In the genomic region with DNA sequence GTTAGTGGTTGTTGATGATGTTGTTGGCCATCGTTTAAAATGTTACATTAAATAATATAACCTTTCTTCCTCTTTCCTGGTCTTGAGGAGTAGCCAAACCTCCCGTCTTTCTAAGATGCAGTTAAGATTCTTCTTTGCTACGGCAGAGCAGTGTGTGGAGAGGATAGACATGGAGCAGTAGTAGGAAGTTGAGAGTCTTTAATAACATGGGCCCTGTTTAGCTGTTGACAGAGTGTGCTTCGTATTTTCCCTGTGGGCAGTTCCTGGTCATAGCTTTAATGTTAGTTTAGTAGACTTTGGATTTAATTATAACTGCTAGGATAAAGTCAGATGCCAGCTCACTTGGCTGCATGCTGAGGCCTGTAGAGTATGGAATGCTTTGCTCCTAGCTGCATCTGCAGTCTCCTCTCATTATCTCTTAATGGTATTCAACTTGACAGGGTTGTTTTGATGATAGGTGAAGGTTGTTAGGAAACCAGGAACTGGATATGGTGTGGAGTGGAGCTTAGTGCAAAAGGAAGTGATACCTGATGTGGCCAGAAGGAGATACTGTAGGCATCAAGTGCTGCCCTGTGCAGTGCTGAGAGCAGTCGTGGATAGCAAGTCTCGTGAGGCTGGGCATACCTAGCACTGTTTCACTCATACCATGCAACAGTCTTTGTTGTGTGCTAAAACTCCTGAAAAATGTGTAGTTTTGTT, we compare ENCODE assay signal across 8 mouse cellular contexts.
DNase-seq lines count a peak whose midpoint lies in the region; ATAC-seq and TF ChIP-seq lines count a peak whose summit lies in the region.
"Had no signal": no experiment of that assay in that cellular context is flagged by ENCODE, and none has a peak within 500 bp of the region (broad histone marks: within the 10 kb centered on the region; RNA-seq: fewer than 3 reads in every experiment).

No protein-coding gene starts in this region.

- 46% methylated on average over 6 of the region's 6 CpGs for WGBS in thymus, adult 2 months
- WGBS in embryonic facial prominence, embryonic 15.5 days = 39% methylated on average over 6 of the region's 6 CpGs
- WGBS in liver, postnatal 0 days (ENCODE audit: insufficient replicate concordance) = 38% methylated on average over 6 of the region's 6 CpGs

- H3K27me3 ChIP-seq in thymus, adult 2 months (ENCODE audit: control insufficient read depth, insufficient read depth, low read length) = no peaks in the 10 kb centered on the region
- no peaks in the 10 kb centered on the region for H3K27me3 ChIP-seq in embryonic facial prominence, embryonic 15.5 days
- no peaks in the 10 kb centered on the region for H3K27me3 ChIP-seq in liver, postnatal 0 days (ENCODE audit: insufficient read depth, low read length)
- H3K27me3 ChIP-seq: lung, embryonic 15.5 days had no signal

- H3K4me1 ChIP-seq in thymus, adult 2 months (replicated peaks; ENCODE audit: control insufficient read depth, insufficient read depth, low read length) = peaks cover 2% of the 10 kb centered on the region; the same call in 1 of the 2 replicates
- H3K4me1 ChIP-seq in embryonic facial prominence, embryonic 15.5 days = peaks cover 24% of the 10 kb centered on the region
- peaks cover 10% of the 10 kb centered on the region for H3K4me1 ChIP-seq in liver, postnatal 0 days (ENCODE audit: insufficient read depth)

- intact Hi-C loops in left cerebral cortex, postnatal 4 days (cut with DNase I) = no loop called here

- H3K27ac ChIP-seq in thymus, adult 2 months (ENCODE audit: control insufficient read depth, insufficient read depth, low read length) = no peak overlapping the region
- peak overlapping the region; percentile 13; the same call in 1 of the 2 replicates for H3K27ac ChIP-seq in embryonic facial prominence, embryonic 15.5 days (replicated peaks)
- no peak overlapping the region for H3K27ac ChIP-seq in liver, postnatal 0 days (ENCODE audit: low read depth)
- H3K27ac ChIP-seq: lung, embryonic 15.5 days had no signal

- no peak for TF ChIP-seq POLR2A in thymus, adult 2 months (IDR thresholded peaks at IDR 0.05; ENCODE audit: control insufficient read depth, extremely low read depth, insufficient read depth, low read length, poor library complexity)

- no peak overlapping the region for H3K9ac ChIP-seq in embryonic facial prominence, embryonic 15.5 days
- H3K9ac ChIP-seq in liver, postnatal 0 days (replicated peaks) = no peak overlapping the region
- H3K9ac ChIP-seq: lung, embryonic 15.5 days had no signal

- TF ChIP-seq EP300 in liver, postnatal 0 days (IDR thresholded peaks at IDR 0.05; ENCODE audit: low read depth) = no peak

- H3K9me3 ChIP-seq in embryonic facial prominence, embryonic 15.5 days (replicated peaks) = no peaks in the 10 kb centered on the region
- H3K9me3 ChIP-seq in liver, postnatal 0 days (ENCODE audit: low read length) = no peaks in the 10 kb centered on the region
- H3K9me3 ChIP-seq: lung, embryonic 15.5 days had no signal

- DNase-seq in thymus, adult 2 months = peak; percentile 63
- no peak for DNase-seq in thymus, adult 18-20 months
- peak; percentile 22 for DNase-seq in liver, postnatal 0 days
- DNase-seq in left cerebral cortex, postnatal 4 days = no peak
- DNase-seq in layer of hippocampus, adult 11-12 months (ENCODE audit: low spot score) = no peak
- no peak for DNase-seq in yolk sac, embryonic 10.5 days (ENCODE audit: low spot score)

- TF ChIP-seq CTCF in thymus, adult 2 months (IDR thresholded peaks at IDR 0.05; ENCODE audit: borderline replicate concordance, control insufficient read depth, extremely low read depth, insufficient read depth, low read length, poor library complexity) = no peak
- peak; percentile 62 for TF ChIP-seq CTCF in liver, postnatal 0 days (IDR thresholded peaks at IDR 0.05; ENCODE audit: low read depth)

- no peak for ATAC-seq in embryonic facial prominence, embryonic 15.5 days (ENCODE audit: insufficient number of reproducible peaks, low FRiP score, low TSS enrichment, low read depth)
- ATAC-seq in liver, postnatal 0 days = peak; percentile 72

- H3K36me3 ChIP-seq in thymus, adult 2 months (ENCODE audit: control insufficient read depth, insufficient read depth, low read length) = no peaks in the 10 kb centered on the region
- no peaks in the 10 kb centered on the region for H3K36me3 ChIP-seq in embryonic facial prominence, embryonic 15.5 days
- H3K36me3 ChIP-seq in liver, postnatal 0 days (replicated peaks; ENCODE audit: insufficient read depth, low read length) = no peaks in the 10 kb centered on the region
- H3K36me3 ChIP-seq: lung, embryonic 15.5 days had no signal

- H3K4me2 ChIP-seq in embryonic facial prominence, embryonic 15.5 days (replicated peaks) = no peak overlapping the region
- H3K4me2 ChIP-seq in liver, postnatal 0 days (ENCODE audit: low read depth, low read length) = no peak overlapping the region
- H3K4me2 ChIP-seq: lung, embryonic 15.5 days had no signal

- H3K4me3 ChIP-seq in thymus, adult 2 months (ENCODE audit: control insufficient read depth, insufficient read depth, low read length) = no peak overlapping the region
- H3K4me3 ChIP-seq in embryonic facial prominence, embryonic 15.5 days (replicated peaks) = no peak overlapping the region
- H3K4me3 ChIP-seq in liver, postnatal 0 days (ENCODE audit: low read depth, low read length) = no peak overlapping the region
- H3K4me3 ChIP-seq: lung, embryonic 15.5 days had no signal

Comparison
In these comparisons a context has a peak if more than half of its experiments do, and no peak if none do; other contexts are left out.
1. DNase-seq: peak in thymus, adult 2 months (single experiment) and liver, postnatal 0 days (single experiment); none in thymus, adult 18-20 months (0 of 2), left cerebral cortex, postnatal 4 days (single experiment), layer of hippocampus, adult 11-12 months (single experiment) and yolk sac, embryonic 10.5 days (single experiment).